Mouse (Mus musculus) 3134 (cell line): ENCODE results near the gene Nod1.

Source experiments
- DNase-seq: peaks from one replicate; pipeline ENCODE4 v3.0.0-alpha.2; 2011; ENCODE audit warnings: low spot score; ENCODE audit not compliant: insufficient read length; ENCODE audit errors: extremely low read depth

Nod1 gene

DNA sequence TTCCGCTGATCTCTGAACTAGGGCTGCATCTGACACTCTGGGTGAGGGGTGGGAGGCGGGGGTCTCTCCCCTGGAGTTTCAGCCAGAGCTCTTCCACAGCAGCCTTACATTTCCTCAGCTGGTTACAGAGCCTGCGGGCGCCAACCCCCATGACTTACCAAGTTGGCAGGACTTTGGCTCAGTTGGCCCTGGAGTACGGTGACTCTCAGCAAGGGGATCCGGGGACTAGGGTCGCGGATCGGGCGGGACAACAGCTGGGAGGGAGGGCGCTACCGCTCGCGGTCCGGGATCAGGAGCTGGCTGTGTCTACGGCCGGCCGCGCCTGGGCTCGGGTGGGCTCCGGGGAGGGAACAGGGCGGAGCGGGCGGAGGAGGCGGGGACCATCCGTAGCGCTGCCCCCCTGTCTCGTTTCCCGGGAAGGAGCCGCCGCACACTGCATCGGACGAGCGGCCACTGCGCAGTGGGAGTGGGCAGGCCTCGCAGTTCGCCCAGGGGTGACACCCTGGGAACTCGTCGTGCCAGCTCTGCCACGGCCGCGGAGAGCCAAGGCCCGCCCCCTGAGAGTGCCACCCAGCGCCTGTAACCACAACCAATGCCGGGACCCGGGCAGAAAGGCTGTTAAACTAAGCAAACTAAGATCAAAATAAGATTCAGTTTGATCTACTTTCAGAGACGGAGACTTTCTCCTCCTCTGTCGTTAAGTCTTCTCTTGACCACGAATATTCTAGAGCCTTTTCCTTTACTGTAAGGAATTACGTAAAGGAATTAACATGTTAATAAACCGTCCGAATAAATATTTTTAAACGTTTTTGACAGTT lies at the start of gene Nod1:
Nod1 (minus strand) TSS at position 502 of the 818 bp plus-strand sequence.
- peak; percentile 59 for DNase-seq

DNA sequence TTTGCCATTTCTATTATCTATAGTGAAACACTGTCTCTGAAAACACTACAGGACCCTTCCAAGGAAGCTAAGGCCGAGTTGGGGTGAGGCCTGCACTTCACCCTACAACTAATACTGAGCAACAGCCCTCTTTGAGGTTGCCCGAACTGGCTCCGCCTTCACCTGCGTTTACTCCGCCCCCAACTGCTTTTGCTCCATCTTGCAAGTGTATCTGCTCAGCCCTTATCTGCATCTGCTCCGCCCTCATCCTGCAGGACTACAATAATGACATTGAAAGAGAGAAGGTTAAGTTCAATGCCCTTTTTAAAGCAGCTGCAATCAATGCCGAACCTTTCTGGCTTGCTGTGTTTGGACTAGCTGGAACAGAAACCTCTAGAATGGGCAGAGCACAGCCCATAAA lies 49.4 kb upstream of the Nod1 start:
- DNase-seq: no peak

DNA sequence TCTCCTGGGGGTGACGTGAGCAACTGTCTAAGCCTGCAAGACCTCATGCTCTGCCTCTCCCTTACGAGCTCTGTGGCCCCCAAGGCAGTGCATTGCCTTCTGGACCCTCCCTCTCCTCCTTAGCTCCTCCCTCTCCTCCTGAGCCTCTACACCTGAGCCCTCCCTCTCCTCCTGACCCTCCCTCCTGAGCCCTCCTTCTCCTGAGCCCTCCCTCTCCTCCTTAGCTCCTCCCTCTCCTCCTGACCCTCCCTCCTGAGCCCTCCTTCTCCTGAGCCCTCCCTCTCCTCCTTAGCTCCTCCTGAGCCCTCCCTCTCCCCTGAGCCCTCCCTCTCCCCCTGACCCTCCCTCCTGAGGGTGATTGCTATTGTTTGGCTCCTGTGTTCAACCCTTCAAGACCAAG lies 46.0 kb upstream of the Nod1 start:
- DNase-seq: no peak

DNA sequence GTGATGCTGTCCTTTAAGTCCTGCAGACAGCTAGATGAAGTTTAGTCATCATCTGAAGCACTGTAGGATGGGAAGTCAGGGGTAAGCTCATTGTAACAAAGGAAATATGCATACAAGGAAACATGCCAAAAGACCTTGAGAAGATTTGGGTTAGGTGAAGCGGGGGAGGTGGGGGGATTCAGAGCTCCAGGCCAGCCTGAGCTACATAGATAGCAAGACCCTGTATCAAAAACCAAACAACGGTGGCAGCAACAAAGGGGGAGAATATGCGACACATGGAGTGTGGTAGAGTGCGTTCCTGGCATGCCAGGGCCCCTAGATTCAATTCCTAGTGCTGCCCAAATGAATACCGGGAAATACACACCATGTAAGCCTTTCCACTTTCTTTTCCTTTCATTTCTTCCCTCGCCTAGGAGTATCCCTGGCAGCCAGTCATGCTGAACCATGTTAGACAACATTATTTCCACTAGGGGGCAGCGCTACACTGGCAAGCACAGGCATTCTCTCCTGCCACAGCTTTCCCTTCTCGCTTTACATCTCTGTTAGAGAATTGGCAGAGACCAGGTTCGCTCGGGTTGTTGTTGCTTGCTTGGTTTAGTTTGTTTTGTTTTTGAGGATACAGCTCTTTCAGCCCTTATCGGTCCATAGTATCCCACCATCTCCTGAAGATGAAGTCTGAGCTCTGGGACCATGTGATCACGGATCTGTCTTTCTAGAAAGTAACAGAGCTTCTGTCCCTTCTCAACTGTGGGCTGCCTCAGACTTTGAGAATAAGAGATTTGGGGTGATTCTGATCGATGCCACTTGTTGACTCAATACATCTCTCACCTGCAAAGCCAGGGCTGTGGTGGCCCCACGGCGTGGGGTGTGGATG lies 44.5 kb upstream of the Nod1 start:
- peak; percentile 27 for DNase-seq

DNA sequence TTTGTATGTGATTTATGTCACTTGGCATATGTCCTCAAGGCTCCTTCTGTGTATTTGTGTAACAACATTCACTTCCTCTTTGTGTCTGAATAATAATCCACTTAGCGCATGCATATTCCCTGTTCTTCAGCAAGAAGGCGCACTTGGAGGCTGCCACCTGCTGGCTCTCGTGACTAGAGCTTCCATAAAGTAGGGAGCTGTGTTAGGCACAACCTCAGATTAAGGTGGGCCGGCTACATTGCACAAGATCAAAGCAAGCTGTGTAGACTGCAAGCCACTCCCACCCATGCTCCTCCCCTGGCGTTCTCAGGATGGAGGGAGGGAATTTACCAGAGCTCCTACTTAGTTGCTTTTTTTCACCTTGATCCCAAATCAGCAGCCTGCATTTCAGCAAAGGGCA lies 43.8 kb upstream of the Nod1 start:
- no peak for DNase-seq

DNA sequence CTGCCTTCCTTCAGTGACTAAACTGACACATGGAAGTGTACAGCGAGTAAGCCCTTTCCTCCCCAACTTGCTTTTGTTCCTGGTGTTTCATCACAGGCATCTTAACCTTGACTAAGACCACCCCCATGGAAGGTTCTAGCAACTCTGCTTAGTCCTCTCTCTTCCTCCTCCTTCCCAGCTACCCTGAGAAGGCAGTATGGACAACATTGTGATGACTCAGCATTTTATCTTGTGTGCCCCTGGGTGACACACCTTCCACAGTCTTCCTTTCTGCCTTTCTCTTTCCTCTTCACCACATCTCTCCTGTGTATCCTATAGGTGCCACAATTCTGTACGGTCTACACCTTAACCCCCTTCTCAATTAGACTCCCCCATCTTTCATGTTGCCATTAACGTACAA lies 41.8 kb upstream of the Nod1 start:
- DNase-seq: no peak

DNA sequence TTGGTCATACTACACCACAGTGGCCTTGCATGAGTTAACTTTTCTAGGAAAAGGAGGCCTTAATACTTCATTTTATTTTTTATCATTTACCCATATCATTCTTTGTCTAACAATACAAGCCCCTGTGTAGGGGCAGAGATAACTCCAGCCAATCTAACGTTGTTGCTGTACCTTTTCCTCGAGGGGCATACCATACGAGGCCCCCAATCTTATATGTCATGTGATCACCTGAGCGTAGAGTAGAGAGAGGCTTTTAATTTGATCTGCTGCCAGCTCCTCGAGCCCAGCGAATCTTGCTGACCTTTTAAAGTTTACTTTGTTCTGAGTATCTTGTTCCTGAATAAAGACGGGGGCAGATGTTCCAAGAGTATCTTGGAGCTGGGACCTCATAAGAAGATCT lies 40.1 kb upstream of the Nod1 start:
- DNase-seq: no peak

DNA sequence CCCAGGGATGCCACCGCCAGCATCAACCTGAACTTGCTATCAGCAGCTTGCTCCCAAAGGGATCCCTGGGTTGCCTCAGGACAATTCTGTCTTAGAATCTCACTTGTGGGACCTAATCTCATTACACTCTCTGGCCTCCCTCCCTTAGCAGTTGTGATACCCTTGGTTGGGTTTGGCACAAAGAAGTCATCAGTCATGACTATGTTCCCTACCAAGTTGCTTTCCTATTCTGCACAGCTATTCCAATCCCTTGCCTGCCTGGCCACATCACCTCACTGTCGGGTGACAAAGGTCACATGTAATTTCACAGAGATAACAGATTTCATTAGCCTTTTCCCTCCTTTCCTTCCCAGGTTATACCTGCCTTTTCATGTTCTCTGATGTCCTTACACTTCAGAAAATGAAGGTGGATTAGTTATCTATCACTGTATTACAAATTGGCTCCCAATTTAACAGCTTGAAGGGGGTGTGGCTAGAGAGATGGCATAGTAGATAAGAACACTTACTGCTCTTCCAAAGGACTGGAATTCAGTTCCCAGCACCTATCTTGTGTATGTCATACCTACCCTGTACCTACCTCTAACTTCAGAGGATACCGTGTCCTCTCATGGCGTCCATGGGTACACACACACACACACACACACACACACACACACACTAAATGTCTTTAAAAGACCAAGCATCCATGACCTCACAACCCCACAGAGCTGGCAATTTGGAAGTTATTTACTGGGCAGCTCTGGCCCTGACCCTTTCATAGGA lies 38.1 kb upstream of the Nod1 start:
- DNase-seq: no peak

DNA sequence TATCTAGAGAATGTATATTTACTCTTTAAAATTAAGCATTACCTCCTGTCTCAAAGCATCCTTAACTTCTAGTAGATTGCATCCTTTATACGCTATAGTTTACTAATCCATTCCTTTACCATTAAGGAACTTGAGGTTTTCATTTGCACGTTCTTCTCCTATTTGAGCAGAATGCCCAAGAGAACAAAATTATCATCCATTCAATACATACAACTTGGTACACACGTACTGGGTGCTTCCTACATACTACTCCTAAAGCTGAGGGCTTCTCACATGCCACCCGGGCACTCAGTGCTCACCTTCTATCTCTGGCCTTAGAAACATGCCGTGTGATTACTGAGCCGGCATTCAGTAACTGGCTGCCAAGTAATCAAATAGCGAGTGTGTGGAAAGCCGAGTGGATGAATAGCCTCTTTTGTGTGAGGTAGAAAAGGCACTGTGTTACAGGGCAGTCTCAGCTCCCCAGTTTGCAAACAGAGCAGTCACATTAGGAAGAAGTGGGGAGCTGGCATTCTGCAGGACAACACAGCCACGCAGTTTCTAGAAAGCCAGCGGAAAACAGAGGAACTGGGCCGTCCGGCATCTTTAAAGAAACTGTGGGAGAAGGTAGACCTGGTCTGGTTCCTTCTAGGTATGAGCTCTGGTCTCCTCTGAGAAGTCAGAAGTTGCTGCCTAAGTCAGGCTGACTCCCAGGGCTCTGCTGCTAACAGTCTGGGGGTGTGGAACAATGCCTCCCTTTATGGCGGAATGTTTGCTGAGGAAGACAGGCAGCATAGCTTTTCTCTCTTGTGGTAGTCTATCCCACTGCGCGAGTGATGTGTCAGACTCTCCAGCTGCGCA lies 37.2 kb upstream of the Nod1 start:
- no peak for DNase-seq

DNA sequence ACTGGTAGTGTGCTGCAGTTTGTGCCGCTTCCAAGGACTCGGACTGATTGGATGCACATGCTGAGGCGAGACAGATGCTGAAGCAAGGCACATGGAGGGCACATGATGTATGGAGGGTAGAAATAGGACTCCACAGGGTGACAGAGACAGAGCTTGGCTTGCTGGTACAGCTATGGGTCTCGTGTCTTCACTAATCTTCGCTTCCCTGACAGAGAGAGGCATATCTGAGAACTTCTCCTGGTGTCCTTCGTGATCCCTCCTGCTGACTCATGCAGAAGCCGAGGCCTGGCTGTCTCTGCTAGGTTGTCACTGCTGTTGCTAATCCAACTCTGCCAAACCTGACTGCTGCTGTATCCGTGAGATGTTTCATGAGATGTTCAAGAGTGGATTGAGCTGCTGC lies 36.0 kb upstream of the Nod1 start:
- no peak for DNase-seq

DNA sequence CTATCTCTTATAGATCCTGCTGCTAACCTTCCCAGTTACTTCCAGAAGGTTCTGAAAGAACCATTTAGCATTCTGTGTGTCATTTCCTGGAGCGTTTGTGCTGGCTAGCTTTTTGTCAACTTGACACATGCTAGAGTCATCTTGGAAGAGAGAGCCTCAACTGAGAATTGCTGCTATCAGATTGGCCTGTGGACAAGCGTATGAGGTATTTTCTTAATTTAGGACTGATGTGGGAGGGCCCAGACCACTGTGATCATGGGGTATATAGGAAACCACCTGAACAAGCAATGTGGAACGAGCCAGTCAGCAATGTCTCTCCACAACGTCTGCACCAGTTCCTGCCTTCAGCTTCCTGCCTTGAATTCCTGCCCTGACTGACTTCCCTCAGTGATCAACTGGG lies 31.1 kb upstream of the Nod1 start:
- no peak for DNase-seq

DNA sequence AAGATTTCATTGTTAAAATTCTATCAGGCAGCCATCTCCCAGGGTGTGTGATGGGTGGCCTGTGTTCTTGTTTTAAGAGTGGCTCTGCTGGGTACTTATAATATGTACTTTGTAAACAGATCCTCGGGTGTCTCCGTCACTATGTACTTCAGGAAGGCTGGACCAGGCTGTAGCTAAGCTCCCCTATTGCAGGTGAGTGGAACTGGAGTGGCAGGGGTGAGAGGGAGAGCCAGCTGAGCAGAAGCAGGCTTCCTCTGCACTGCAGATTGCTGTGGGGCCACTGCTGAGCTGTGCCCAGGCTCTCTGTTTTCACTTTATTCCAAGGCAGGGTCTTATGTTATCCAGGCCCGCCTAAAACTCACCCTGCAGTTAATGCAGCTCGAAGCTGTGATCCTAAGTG lies 30.0 kb upstream of the Nod1 start:
- no peak for DNase-seq

DNA sequence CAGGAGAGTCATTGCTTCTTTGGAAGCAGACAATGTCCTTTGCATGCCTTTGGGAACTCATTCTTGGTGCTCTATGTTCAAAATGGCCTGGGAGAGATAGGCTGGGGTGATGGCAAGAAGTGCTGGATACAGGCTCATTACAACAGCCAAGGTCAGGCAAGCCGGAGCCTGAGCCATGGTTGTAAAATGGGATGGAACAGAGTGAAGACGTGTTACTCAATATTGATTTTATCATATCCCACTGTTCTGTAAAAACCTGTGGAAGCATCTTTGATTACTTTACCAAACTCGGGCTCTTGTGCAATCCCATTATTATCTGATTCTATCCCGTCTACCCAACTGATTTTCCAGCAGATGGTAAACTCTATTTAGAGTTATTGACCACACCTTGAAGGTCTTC lies 28.9 kb upstream of the Nod1 start:
- no peak for DNase-seq

DNA sequence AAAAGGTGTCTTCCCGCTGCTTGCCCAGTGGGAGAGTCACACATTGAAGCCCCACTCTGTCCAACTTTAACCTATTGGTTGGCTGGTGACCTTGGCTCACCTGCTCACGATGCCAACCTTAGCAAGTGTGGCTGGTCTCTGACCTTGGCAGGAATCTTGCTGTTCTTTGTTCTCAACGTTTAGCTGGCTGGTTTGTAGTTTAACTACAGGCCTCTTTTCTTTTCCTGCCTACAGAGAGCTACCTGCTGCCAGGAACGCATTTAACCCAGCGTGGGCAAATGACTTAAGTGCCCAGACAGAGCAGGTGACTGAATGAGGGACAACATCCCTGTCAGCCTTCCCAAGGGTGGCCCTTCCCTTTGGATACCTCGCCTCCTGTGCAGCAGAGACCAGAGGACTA lies 25.3 kb upstream of the Nod1 start:
- no peak for DNase-seq

DNA sequence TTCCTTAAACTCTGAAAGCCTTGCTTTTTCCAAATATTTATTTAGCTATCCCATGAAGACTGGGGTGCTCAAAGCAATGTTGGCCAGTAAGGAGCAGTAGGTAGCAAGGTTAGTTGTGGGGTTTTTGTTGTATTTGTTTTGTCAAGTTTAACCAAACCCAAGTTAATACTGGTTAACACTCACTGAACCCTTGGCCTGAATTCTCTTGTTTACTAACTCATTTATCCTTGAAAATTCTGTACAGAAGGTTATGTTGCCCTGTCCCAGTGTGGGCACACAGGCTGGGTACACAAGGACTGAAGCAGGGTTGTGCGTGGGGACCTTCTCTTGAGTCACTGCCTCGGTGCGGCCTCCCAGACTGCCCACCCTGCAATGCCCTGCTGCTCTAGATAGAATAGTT lies 23.9 kb upstream of the Nod1 start:
- no peak for DNase-seq

DNA sequence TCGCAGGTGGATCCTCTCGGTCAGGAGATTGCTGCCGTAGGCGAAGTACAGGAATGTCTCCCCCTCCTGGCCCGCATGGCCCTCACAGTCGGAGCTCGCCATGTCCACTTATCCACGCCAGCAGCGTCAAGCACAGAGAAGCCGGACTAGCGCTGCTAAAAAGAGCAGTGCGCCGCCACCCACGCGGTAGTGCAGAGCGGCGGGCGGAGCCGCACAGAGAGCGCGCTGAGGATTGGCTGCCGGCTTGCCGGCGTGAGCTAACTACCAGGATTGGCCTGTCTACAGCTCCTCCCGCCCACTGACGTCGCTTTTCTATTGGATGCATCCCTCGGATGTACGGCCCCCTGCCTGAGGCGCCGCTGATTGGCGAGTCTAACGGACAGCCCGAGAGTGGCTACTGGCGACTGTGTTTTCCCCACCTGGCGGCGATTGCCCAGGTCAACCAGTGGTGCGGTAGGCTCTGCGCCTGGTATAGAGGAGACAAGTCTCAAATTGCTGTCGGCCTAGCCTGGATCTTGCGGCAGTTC lies 20.4 kb upstream of the Nod1 start, which contains the start of gene Ggct:
Ggct (minus strand) TSS at position 217 of the 527 bp plus-strand sequence.
- DNase-seq: peak; percentile 93

DNA sequence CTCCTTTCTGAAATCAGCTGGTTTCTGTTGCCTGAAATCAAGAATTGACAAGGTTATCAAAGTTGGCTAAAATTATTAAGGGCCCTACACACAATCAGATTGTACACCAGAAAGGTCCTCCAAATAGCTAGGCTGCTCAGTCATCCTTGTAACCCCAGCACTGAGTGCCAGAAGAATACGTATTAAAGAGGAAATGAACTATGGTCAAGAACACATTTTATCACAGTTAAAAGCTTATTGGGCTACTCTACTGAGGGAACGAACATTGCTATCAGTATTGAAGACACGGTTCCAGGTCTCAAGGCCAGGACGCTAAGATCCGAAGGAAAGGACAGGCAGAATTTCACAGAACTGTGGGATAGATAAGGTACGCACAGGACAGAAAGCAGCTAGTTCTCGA lies 19.7 kb upstream of the Nod1 start:
- DNase-seq: no peak

DNA sequence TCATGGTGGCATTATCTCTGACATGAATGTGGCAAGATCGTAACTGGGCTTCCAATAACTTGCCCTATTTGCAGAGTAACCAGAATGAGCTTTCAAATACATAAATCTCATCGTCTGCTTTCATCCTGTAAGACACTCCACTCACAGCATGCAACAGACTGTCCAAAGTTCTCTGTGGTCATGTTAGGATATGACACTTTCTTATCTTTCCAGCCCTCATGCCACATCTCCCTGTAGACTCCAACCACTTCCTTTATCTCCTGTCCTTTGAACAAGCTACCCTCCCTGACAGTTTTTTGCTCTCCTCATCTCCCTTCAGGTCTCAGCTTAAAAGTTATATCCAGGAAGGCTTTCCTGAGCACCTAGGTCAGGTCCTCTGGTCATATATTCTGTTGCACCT lies 18.8 kb upstream of the Nod1 start:
- no peak for DNase-seq

DNA sequence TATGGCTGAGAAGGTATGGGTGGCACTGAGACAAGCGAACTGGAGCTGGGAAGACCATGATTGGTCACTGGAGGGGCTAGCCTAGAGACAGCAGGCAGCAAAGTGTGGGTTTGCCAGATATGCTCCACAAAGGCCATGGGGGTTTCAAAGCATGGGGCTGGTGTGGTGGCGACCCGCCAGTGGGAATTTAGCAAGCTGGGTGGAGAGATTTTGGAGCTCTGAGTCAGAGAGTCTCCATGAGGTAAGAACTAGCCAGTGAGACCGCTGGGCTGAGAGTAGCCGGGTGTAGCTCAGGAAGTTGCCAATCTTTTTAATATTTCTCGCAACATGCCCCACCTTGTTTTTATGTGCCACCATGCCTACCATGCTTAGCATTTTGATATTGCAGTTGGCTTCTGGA lies 15.7 kb upstream of the Nod1 start:
- DNase-seq: no peak

DNA sequence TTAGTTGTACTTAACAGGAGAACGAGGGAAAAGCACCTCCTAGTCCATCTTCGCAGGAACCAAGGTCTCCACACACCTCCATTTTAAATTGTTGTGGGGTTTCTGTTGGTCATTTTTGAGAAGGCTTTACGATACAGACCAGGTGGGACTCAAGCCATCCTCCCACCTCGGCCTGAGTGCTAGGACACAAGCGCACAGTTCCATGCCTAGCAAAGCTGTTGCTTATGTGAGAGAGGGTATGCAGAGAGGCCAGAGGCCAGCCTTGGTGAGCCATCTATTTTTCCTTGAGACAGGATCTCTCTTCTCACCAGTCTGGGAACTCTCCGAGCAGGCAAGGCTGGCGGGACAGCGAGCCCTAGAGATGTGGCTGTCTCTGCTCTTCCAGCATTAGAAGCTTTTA lies 11.7 kb upstream of the Nod1 start:
- no peak for DNase-seq
